Mouse (Mus musculus): ENCODE results near the gene Cd151. TPM values are rescaled to one million over a fixed set of nuclear protein-coding genes. Genes with fewer than 3 reads are reported as not detected.

Gene Cd151
- polyA plus RNA-seq, 1 experiment from 2014 or later = 49.6 TPM

- Histone ChIP-seq H3K4me1 (ENCODE audit: control insufficient read depth, insufficient read depth, low read length) (peaks cover 19% of the 10 kb centered on the region), H3K27me3 (ENCODE audit: control insufficient read depth, insufficient read depth, low read length) (no peaks in the 10 kb centered on the region), H3K9ac (replicated peaks; ENCODE audit: low read depth, low read length) (no peak overlapping the region), H3K9me3 (ENCODE audit: control insufficient read depth, low read length) (no peaks in the 10 kb centered on the region), H3K27ac (ENCODE audit: low read depth, low read length) (no peak overlapping the region), H3K4me3 (ENCODE audit: low read depth, low read length) (no peak overlapping the region; the same call in 1 of the 2 replicates), H3K4me2 (ENCODE audit: low read depth, low read length) (peak overlapping the region; percentile 88; the same call in 1 of the 2 replicates), H3K36me3 (ENCODE audit: control insufficient read depth, insufficient read depth, low read length) (peaks cover 26% of the 10 kb centered on the region)
- WGBS = 60% methylated on average over 9 of the region's 9 CpGs
- ATAC-seq (ENCODE audit: low read depth) = no peak
Measured at GRCm38 (mm10) chr7:141429840-141430584, 37.2 kb upstream of the Cd151 start.

DNA sequence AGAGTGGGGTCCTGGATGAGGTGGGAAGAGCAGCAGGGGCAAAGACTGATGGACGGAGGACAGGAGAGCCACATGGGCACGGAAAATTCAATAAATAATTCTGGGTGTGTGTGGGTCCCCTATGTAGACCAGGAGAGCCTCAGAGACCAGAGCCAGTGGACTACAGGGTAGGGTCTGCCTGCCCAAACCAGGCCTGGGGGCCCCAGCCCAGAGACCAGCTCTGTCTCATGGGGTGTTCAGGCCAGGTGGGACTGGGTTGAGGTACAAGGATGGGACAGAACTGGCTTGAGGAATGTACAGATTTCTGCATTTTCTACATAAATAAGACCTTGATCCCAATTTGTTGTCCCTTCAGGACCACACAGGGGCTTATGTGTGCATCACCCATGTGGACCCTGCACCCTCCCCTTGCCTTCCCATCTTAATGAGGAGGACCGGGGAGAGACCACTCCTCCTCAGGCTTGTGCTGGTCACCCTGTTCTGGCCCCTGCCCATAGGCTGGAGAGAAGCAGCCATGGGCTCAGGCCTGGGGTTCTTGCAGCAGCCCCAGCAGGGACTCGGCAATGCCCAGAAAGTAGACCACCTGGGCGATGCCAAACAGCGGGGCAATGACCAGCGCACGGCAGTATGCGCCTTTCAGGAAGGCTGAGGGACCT is 36.5 kb upstream of the Cd151 start:
- H3K9me3 ChIP-seq (ENCODE audit: control insufficient read depth, low read length) = no peaks in the 10 kb centered on the region
- ATAC-seq (ENCODE audit: low read depth) = no peak
- H3K27ac ChIP-seq (ENCODE audit: low read depth, low read length) = no peak overlapping the region
- peaks cover 25% of the 10 kb centered on the region for H3K4me1 ChIP-seq (ENCODE audit: control insufficient read depth, insufficient read depth, low read length)
- no peak overlapping the region for H3K9ac ChIP-seq (replicated peaks; ENCODE audit: low read depth, low read length)
- no peak overlapping the region for H3K4me2 ChIP-seq (ENCODE audit: low read depth, low read length)
- 92% methylated on average over 9 of the region's 9 CpGs for WGBS
- H3K27me3 ChIP-seq (ENCODE audit: control insufficient read depth, insufficient read depth, low read length) = no peaks in the 10 kb centered on the region
- no peak overlapping the region for H3K4me3 ChIP-seq (ENCODE audit: low read depth, low read length)
- H3K36me3 ChIP-seq (ENCODE audit: control insufficient read depth, insufficient read depth, low read length) = peaks cover 26% of the 10 kb centered on the region

DNA sequence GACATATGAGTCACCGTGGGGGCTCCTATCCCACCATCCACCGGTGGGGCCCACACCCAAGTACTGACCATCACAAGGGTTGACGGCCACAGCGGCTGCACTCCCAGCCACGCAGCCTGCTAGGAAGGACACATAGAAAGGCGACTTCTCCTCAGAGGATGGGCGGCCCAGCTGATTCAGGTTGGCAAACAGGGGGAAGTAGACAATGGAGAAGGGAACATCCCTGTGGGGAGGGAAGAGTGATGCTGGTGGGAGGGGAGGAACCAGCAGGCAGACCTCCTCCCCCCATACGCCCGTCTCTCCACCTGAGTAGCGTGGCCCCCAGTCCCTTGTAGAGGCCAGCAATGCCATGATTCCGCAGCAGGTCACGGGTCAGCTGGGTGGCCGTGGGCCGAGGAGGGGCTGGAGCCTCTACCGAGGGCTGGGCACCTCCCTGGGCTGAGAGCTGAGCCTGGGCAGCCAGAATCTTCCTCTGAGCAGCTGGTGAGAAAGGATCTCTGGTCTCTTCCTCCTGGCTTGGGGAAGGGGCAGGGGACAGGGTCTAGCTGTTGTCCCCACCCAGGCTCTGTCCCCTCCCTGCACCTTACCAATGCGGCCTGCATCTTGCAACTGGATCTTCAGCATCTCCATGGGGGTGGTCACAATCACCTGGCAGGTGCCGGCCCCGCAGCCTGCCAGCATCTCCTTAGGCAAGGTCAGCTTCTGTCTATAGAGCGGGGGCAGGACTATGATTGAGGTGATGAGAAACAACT is 35.6 kb upstream of the Cd151 start:
- Histone ChIP-seq H3K4me2 (ENCODE audit: low read depth, low read length) (no peak overlapping the region), H3K36me3 (ENCODE audit: control insufficient read depth, insufficient read depth, low read length) (peaks cover 26% of the 10 kb centered on the region), H3K27ac (ENCODE audit: low read depth, low read length) (no peak overlapping the region), H3K4me1 (ENCODE audit: control insufficient read depth, insufficient read depth, low read length) (peaks cover 34% of the 10 kb centered on the region), H3K4me3 (ENCODE audit: low read depth, low read length) (no peak overlapping the region), H3K27me3 (ENCODE audit: control insufficient read depth, insufficient read depth, low read length) (no peaks in the 10 kb centered on the region), H3K9me3 (ENCODE audit: control insufficient read depth, low read length) (no peaks in the 10 kb centered on the region), H3K9ac (replicated peaks; ENCODE audit: low read depth, low read length) (no peak overlapping the region)
- no peak for ATAC-seq (ENCODE audit: low read depth)
- 95% methylated on average over 19 of the region's 19 CpGs for WGBS

DNA sequence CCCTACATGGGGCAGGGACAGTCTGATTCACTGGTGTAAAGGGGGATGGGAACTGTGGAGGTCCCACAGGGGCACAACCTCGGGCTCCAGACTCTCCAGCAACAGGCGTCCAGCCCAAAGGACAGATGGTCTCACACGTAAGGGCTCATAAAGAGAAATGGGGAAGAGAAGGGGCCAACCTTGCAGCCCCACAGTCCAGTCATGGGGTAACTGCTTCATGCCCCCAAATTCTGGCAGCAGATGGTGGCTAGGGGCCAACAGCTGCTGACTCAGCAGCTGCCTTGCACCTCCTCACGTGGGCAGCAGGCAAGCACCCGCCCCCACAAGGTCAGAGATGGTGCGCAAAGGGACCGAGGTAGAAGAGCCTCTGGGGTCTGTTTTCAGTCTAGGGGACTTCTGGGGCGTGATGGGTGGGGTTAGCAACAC is 35.0 kb upstream of the Cd151 start:
- Histone ChIP-seq H3K4me3 (ENCODE audit: low read depth, low read length) (no peak overlapping the region), H3K4me1 (ENCODE audit: control insufficient read depth, insufficient read depth, low read length) (peaks cover 37% of the 10 kb centered on the region), H3K4me2 (ENCODE audit: low read depth, low read length) (no peak overlapping the region), H3K27me3 (ENCODE audit: control insufficient read depth, insufficient read depth, low read length) (no peaks in the 10 kb centered on the region), H3K9me3 (ENCODE audit: control insufficient read depth, low read length) (no peaks in the 10 kb centered on the region), H3K9ac (replicated peaks; ENCODE audit: low read depth, low read length) (no peak overlapping the region), H3K36me3 (ENCODE audit: control insufficient read depth, insufficient read depth, low read length) (peaks cover 23% of the 10 kb centered on the region), H3K27ac (ENCODE audit: low read depth, low read length) (no peak overlapping the region)
- ATAC-seq (ENCODE audit: low read depth) = no peak
- WGBS = 85% methylated on average over 8 of the region's 8 CpGs

DNA sequence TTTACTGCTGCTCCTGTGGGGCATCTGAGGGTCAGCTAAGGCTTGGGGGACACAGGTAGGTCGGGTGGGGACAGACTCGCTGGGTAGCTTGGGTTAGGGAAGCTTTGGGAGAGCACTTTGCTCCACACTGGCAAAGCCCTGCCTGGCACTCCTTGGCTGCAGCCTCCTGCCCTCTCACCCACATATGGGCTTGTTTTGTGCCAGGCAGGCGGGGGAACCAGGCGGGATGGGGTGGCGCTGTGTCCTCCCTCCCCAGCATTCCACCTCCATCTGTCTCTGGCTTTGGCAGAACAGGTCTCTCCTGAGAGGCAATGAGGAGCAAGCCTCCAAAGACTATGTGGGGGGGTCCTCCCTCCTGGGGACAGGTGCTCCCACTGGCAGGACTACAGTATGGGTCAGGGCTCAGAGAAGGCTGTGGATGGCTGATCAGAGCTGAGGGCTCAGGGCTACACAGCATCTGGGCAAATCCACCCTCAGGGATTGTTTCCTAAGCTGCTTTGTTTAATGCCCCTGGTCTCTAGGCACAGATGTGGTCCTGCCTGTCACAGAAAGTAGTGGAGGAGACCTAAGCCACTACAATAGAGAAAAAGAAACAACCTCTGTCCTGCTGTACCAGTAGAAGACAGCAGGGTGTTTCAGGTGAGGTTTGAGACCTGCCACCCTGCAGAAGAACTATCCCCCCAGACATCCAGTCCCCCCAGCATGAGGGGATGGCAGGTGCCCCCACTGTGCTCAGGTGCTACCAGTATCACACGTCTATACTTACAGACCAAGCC is 34.3 kb upstream of the Cd151 start:
- H3K9me3 ChIP-seq (ENCODE audit: control insufficient read depth, low read length) = no peaks in the 10 kb centered on the region
- no peak overlapping the region for H3K4me3 ChIP-seq (ENCODE audit: low read depth, low read length)
- no peak overlapping the region for H3K27ac ChIP-seq (ENCODE audit: low read depth, low read length)
- H3K27me3 ChIP-seq (ENCODE audit: control insufficient read depth, insufficient read depth, low read length) = no peaks in the 10 kb centered on the region
- H3K36me3 ChIP-seq (ENCODE audit: control insufficient read depth, insufficient read depth, low read length) = peaks cover 23% of the 10 kb centered on the region
- H3K4me1 ChIP-seq (ENCODE audit: control insufficient read depth, insufficient read depth, low read length) = peaks cover 37% of the 10 kb centered on the region
- H3K9ac ChIP-seq (replicated peaks; ENCODE audit: low read depth, low read length) = no peak overlapping the region
- no peak for ATAC-seq (ENCODE audit: low read depth)
- WGBS = 87% methylated on average over 6 of the region's 6 CpGs
- peak overlapping the region; percentile 85; the same call in 1 of the 2 replicates for H3K4me2 ChIP-seq (ENCODE audit: low read depth, low read length)

GRCm38 (mm10) chr7:141433517-141434400 is 33.4 kb upstream of the Cd151 start:
- H3K27ac ChIP-seq (ENCODE audit: low read depth, low read length) = peak overlapping the region; percentile 78
- H3K4me3 ChIP-seq (ENCODE audit: low read depth, low read length) = peak overlapping the region; percentile 49
- peaks cover 23% of the 10 kb centered on the region for H3K36me3 ChIP-seq (ENCODE audit: control insufficient read depth, insufficient read depth, low read length)
- no peaks in the 10 kb centered on the region for H3K9me3 ChIP-seq (ENCODE audit: control insufficient read depth, low read length)
- peaks cover 32% of the 10 kb centered on the region for H3K4me1 ChIP-seq (ENCODE audit: control insufficient read depth, insufficient read depth, low read length)
- H3K9ac ChIP-seq (replicated peaks; ENCODE audit: low read depth, low read length) = peak overlapping the region; percentile 72
- no peak for ATAC-seq (ENCODE audit: low read depth)
- WGBS = 72% methylated on average over 15 of the region's 15 CpGs
- peak overlapping the region; percentile 85 for H3K4me2 ChIP-seq (ENCODE audit: low read depth, low read length)
- H3K27me3 ChIP-seq (ENCODE audit: control insufficient read depth, insufficient read depth, low read length) = no peaks in the 10 kb centered on the region

GRCm38 (mm10) chr7:141434464-141434863 is 32.7 kb upstream of the Cd151 start:
- H3K9me3 ChIP-seq (ENCODE audit: control insufficient read depth, low read length) = no peaks in the 10 kb centered on the region
- H3K4me1 ChIP-seq (ENCODE audit: control insufficient read depth, insufficient read depth, low read length) = peaks cover 31% of the 10 kb centered on the region
- H3K4me2 ChIP-seq (ENCODE audit: low read depth, low read length) = peak overlapping the region; percentile 85
- H3K36me3 ChIP-seq (ENCODE audit: control insufficient read depth, insufficient read depth, low read length) = peaks cover 23% of the 10 kb centered on the region
- H3K27me3 ChIP-seq (ENCODE audit: control insufficient read depth, insufficient read depth, low read length) = no peaks in the 10 kb centered on the region
- H3K27ac ChIP-seq (ENCODE audit: low read depth, low read length) = peak overlapping the region; percentile 78
- peak overlapping the region; percentile 72 for H3K9ac ChIP-seq (replicated peaks; ENCODE audit: low read depth, low read length)
- peak overlapping the region; percentile 49 for H3K4me3 ChIP-seq (ENCODE audit: low read depth, low read length)
- 7% methylated on average over 8 of the region's 8 CpGs for WGBS
- 0 out of 2 replicates have a peak, but pooled peaks have one; percentile 15 for ATAC-seq (ENCODE audit: low read depth)

Data from neural tube, embryonic 14.5 days (tissue).